Mouse (Mus musculus) myocyte (in vitro differentiated cells): ENCODE data around the gene Serf1. TPM values are rescaled to one million over a fixed set of nuclear protein-coding genes. Genes with fewer than 3 reads are reported as not detected.
A peak's percentile ranks its signal among the peaks of the same experiment; 100 is the strongest.

ENCODE experiments used
- H3K27me3 ChIP-seq: one replicate; pipeline ENCODE4 v1.6.1; 2011; ENCODE audit not compliant: control insufficient read depth, insufficient read depth, insufficient read length
- H3K36me3 ChIP-seq: one replicate; pipeline ENCODE4 v1.6.1; 2011; ENCODE audit not compliant: control insufficient read depth, insufficient read depth
- H3K4me2 ChIP-seq: one replicate; pipeline ENCODE4 v1.6.1; 2011; ENCODE audit warnings: low read depth, control low read depth
- H3K4me3 ChIP-seq: one replicate; pipeline ENCODE4 v1.5.1; 2011; ENCODE audit warnings: mild to moderate bottlenecking, control low read depth, moderate library complexity
- H3K79me2 ChIP-seq: one replicate; pipeline ENCODE4 v1.6.1; 2011; ENCODE audit not compliant: control insufficient read depth, insufficient read depth
- H3ac ChIP-seq: one replicate; pipeline ENCODE4 v1.6.1; 2011; ENCODE audit not compliant: control insufficient read depth, insufficient read length
- CEBPB ChIP-seq: IDR thresholded peaks from 2 replicates; pipeline ENCODE4 v1.6.1; 2011; ENCODE audit warnings: mild to moderate bottlenecking, moderate library complexity; ENCODE audit not compliant: poor library complexity, insufficient read depth, severe bottlenecking
- E2F4 ChIP-seq: IDR thresholded peaks from one replicate; pipeline ENCODE4 v1.6.1; 2011; ENCODE audit warnings: mild to moderate bottlenecking, control low read depth, moderate library complexity; ENCODE audit not compliant: insufficient read depth
- MAX ChIP-seq: IDR thresholded peaks from one replicate; pipeline ENCODE4 v1.6.1; 2011; ENCODE audit warnings: low read depth, mild to moderate bottlenecking, control low read depth
- MYOD1 ChIP-seq, 3 experiments: IDR thresholded peaks; one replicate each; pipeline ENCODE4 v1.6.1; 2011; ENCODE audit warnings: control low read depth in 2 of 3, low read depth in 2 of 3, mild to moderate bottlenecking in 2 of 3, moderate library complexity in 1 of 3; ENCODE audit not compliant: insufficient read length in 2 of 3, control insufficient read depth in 1 of 3
- MYOG ChIP-seq, 3 experiments: IDR thresholded peaks; one replicate each; pipeline ENCODE4 v1.6.1; 2011; ENCODE audit warnings: control low read depth in 2 of 3, low read depth in 2 of 3, mild to moderate bottlenecking in 2 of 3; ENCODE audit not compliant: insufficient read length in 2 of 3, control insufficient read depth in 1 of 3, insufficient read depth in 1 of 3
- POLR2A ChIP-seq: IDR thresholded peaks from one replicate; pipeline ENCODE4 v1.6.1; 2011; ENCODE audit warnings: low read depth, mild to moderate bottlenecking, control low read depth, moderate library complexity; ENCODE audit not compliant: insufficient read length
- POLR2AphosphoS2 ChIP-seq: IDR thresholded peaks from one replicate; pipeline ENCODE4 v1.6.1; 2011; ENCODE audit warnings: low read depth, control low read depth; ENCODE audit not compliant: insufficient read length
- REST ChIP-seq: IDR thresholded peaks from one replicate; pipeline ENCODE4 v1.6.1; 2011; ENCODE audit warnings: mild to moderate bottlenecking, control low read depth, moderate library complexity; ENCODE audit not compliant: insufficient read depth, insufficient read length
- SRF ChIP-seq: IDR thresholded peaks from one replicate; pipeline ENCODE4 v1.6.1; 2011; ENCODE audit warnings: low read depth; ENCODE audit not compliant: control insufficient read depth, insufficient read length
- TCF12 ChIP-seq: IDR thresholded peaks from one replicate; pipeline ENCODE4 v1.6.1; 2011; ENCODE audit warnings: mild to moderate bottlenecking, control low read depth; ENCODE audit not compliant: poor library complexity, insufficient read depth, severe bottlenecking
- TCF3 ChIP-seq: IDR thresholded peaks from one replicate; pipeline ENCODE4 v1.6.1; 2011; ENCODE audit warnings: low read depth, control low read depth; ENCODE audit not compliant: insufficient read length
- USF1 ChIP-seq: IDR thresholded peaks from one replicate; pipeline ENCODE4 v1.6.1; 2011; ENCODE audit warnings: low read depth, mild to moderate bottlenecking, control low read depth, moderate library complexity
- polyA plus RNA-seq: library from polyadenylated mRNA; unstranded; fragments of >200 nt; fragmentation: generic; extraction: Trizol; gene quantifications from one replicate; pipeline ENCODE4 v1.2.1, GENCODE M21; 2012; ENCODE audit warnings: missing spikeins

The Serf1 gene
- polyA plus RNA-seq: 34.0 TPM

- Histone ChIP-seq H3K27me3 (no peaks in the 10 kb centered on the region), H3ac (peak within 1 kb of the TSS; percentile 25), H3K36me3 (no peaks in the 10 kb centered on the region), H3K4me2 (peak within 1 kb of the TSS; percentile 85), H3K4me3 (peak within 1 kb of the TSS; percentile 42), H3K79me2 (peaks cover 8% of the 10 kb centered on the region)
- TF ChIP-seq CEBPB: no peak
- TF ChIP-seq POLR2A: peak; percentile 85
- TF ChIP-seq MYOD1 (IDR thresholded peaks at IDR 0.05; ENCODE audit: control insufficient read depth in 1 of 3, insufficient read length in 2 of 3, low read depth in 2 of 3): peak in 1 of 3 experiments; percentile 69
- peak in 2 of 3 experiments; percentile 36 to 52 for TF ChIP-seq MYOG (IDR thresholded peaks at IDR 0.05; ENCODE audit: control insufficient read depth in 1 of 3, insufficient read depth in 1 of 3, insufficient read length in 2 of 3, low read depth in 2 of 3)
- TF ChIP-seq TCF3: no peak
- TF ChIP-seq POLR2AphosphoS2: peak; percentile 84
These were observed at the start of gene Serf1 for GRCm38 (mm10) chr13:100107652-100108472. Gene Serf1 (plus strand): TSS chr13:100108012.

GRCm38 (mm10) chr13:100063936-100064335, 43.9 kb upstream of the Serf1 start:
- H3ac ChIP-seq: no peak overlapping the region
- TF ChIP-seq CEBPB (no peak), TCF12 (no peak), MAX (no peak), TCF3 (no peak), MYOD1 (IDR thresholded peaks at IDR 0.05; ENCODE audit: control insufficient read depth in 1 of 3, insufficient read length in 2 of 3, low read depth in 2 of 3) (no peak), POLR2A (no peak)

GRCm38 (mm10) chr13:100067821-100068220, 40.0 kb upstream of the Serf1 start:
- Histone ChIP-seq H3K79me2 (no peaks in the 10 kb centered on the region), H3K27me3 (no peaks in the 10 kb centered on the region), H3K4me3 (no peak overlapping the region), H3ac (no peak overlapping the region), H3K36me3 (peaks cover 60% of the 10 kb centered on the region), H3K4me2 (no peak overlapping the region)
- TF ChIP-seq SRF: no peak
- no peak for TF ChIP-seq MYOG (IDR thresholded peaks at IDR 0.05; ENCODE audit: control insufficient read depth in 1 of 3, insufficient read depth in 1 of 3, insufficient read length in 2 of 3, low read depth in 2 of 3)
- no peak for TF ChIP-seq POLR2A

More at GRCm38 (mm10) chr13:100063936-100064335, 43.9 kb upstream of the Serf1 start:
- Histone ChIP-seq H3K4me3 (no peak overlapping the region), H3K27me3 (no peaks in the 10 kb centered on the region), H3K4me2 (no peak overlapping the region), H3K36me3 (peaks cover 77% of the 10 kb centered on the region), H3K79me2 (no peaks in the 10 kb centered on the region)

GRCm38 (mm10) chr13:100071473-100071872, 36.3 kb upstream of the Serf1 start:
- Histone ChIP-seq H3K4me2 (no peak overlapping the region), H3K4me3 (no peak overlapping the region), H3K27me3 (no peaks in the 10 kb centered on the region), H3K36me3 (peaks cover 55% of the 10 kb centered on the region), H3K79me2 (no peaks in the 10 kb centered on the region), H3ac (no peak overlapping the region)
- no peak for TF ChIP-seq POLR2AphosphoS2
- no peak for TF ChIP-seq E2F4
- no peak for TF ChIP-seq TCF12
- no peak for TF ChIP-seq CEBPB
- TF ChIP-seq TCF3: no peak
- no peak for TF ChIP-seq REST
- no peak for TF ChIP-seq USF1

GRCm38 (mm10) chr13:100098808-100099207, 9.0 kb upstream of the Serf1 start:
- TF ChIP-seq POLR2AphosphoS2 (no peak), USF1 (no peak), MYOD1 (IDR thresholded peaks at IDR 0.05; ENCODE audit: control insufficient read depth in 1 of 3, insufficient read length in 2 of 3, low read depth in 2 of 3) (no peak), POLR2A (no peak), E2F4 (no peak)
- no peaks in the 10 kb centered on the region for H3K27me3 ChIP-seq
- no peak overlapping the region for H3ac ChIP-seq
- H3K4me2 ChIP-seq: no peak overlapping the region
- H3K79me2 ChIP-seq: peaks cover 55% of the 10 kb centered on the region
- peaks cover 42% of the 10 kb centered on the region for H3K36me3 ChIP-seq
- H3K4me3 ChIP-seq: no peak overlapping the region
